Mouse (Mus musculus) olfactory bulb, adult 2 months (tissue): ENCODE data around the gene Arl13b.

Experiments used
- CTCF ChIP-seq: fragments of 200-500 bp; IDR thresholded peaks from 2 replicates; pipeline ENCODE4 v1.5.1; 2012; ENCODE audit warnings: low read depth, mild to moderate bottlenecking, low read length, moderate library complexity; ENCODE audit not compliant: insufficient read depth
- POLR2A ChIP-seq: fragments of 200-500 bp; IDR thresholded peaks from 2 replicates; pipeline ENCODE4 v1.6.1; 2012; ENCODE audit warnings: mild to moderate bottlenecking, low read depth, low read length, moderate library complexity; ENCODE audit not compliant: insufficient read depth

DNA sequence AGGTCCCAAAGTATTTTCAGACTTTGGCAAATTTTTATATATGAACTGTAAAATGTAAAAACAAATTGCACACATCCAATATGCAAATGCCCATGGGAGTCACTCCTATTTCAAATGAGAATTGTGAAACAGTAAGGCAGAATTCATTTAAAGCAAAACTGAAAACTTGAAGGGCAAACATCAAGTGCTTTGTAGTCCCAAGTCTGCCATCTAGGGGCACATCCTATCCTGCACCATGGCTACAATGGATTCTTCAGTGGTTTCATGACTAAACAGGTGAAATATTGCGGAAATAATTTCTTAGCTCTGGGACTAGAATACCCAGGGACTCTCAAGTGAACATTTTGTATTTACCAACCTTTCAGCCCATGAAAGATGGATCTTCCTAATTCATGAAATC lies 11.2 kb upstream of the Arl13b start:
- no peak for TF ChIP-seq CTCF
- no peak for TF ChIP-seq POLR2A
